Mouse (Mus musculus) CD4-positive naive resting alpha-beta T cell, adult 76 days (primary cell): Measurements from ENCODE around the gene Otud6a. TPM values are rescaled to one million over a fixed set of nuclear protein-coding genes. Genes with fewer than 3 reads are reported as not detected.

Source experiments
- total RNA-seq: library from RNA; stranded (reverse); gene quantifications from one replicate; pipeline ENCODE4 v1.2.4, GENCODE M21; 2023

The Otud6a gene
- total RNA-seq, result not detected

DNA sequence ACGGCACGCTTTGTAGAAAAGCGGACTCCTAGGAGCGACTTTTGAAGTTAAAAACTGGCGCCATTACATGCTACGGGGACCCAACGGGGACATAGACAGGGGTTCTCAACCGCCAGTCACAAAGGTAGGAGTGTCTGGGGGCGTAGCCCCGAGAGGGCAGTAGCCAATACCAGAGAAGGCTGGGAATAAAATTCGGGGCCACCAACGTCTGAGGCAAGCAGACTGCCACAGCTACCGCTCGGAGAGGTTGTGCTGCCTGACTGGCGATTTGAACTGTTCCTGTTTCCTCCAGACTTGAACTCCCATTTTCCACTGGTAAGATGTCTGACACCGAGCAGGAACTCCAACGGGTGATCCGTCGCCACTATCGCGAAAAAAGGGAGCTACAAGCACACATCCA is at the start of gene Otud6a:
Gene Otud6a, plus strand, starts transcription at position 321 of the 400 bp plus-strand sequence.

GRCm38 (mm10) chrX:100442617-100443016 is 13.8 kb downstream of the Otud6a start, which contains the start of gene Awat2:
TSS of gene Awat2 (minus strand) at chrX:100442717.

Other genes with a start within 250 kb of the Otud6a start
- 0.38 TPM for gene Awat2, start 13.7 kb downstream of the Otud6a start, total RNA-seq
- gene Igbp1, start 65.3 kb downstream of the Otud6a start, total RNA-seq, result 62.7 TPM
- not detected for gene Dgat2l6, start 95.8 kb downstream of the Otud6a start, total RNA-seq
- not detected for gene Awat1, start 143.2 kb downstream of the Otud6a start, total RNA-seq
- not detected for gene P2ry4, start 165.9 kb downstream of the Otud6a start, total RNA-seq
- gene Arr3, start 176.5 kb downstream of the Otud6a start, total RNA-seq, result not detected
- 0.56 TPM for gene Kif4, start 196.7 kb downstream of the Otud6a start, total RNA-seq
- 15.2 TPM for gene Pdzd11, start 197.6 kb downstream of the Otud6a start, total RNA-seq